Mouse (Mus musculus) kidney, embryonic 15.5 days (tissue): Measurements from ENCODE around the gene Taf3. TPM values are rescaled to one million over a fixed set of nuclear protein-coding genes. Genes with fewer than 3 reads are reported as not detected.

Source experiments
- ATAC-seq: fragments of 200-750 bp; cut with Nextera tagmentation; replicated peaks from 2 replicates; pipeline ENCODE4 v1.8.0; 2017; ENCODE audit warnings: moderate TSS enrichment; ENCODE audit not compliant: low FRiP score
- H3K27ac ChIP-seq: fragments of 300-500 bp; sonication (generic); 2 replicates; pipeline ENCODE4 v1.5.1; 2015; ENCODE audit warnings: mild to moderate bottlenecking, inconsistent platforms
- H3K27me3 ChIP-seq: fragments of 300-500 bp; sonication (generic); 2 replicates; pipeline ENCODE4 v1.6.1; 2015; ENCODE audit warnings: inconsistent platforms
- H3K36me3 ChIP-seq: fragments of 300-500 bp; sonication (generic); 2 replicates; pipeline ENCODE4 v1.6.1; 2015; ENCODE audit warnings: inconsistent platforms
- H3K4me1 ChIP-seq: fragments of 300-500 bp; sonication (generic); 2 replicates; pipeline ENCODE4 v1.6.1; 2015; ENCODE audit warnings: inconsistent platforms
- H3K4me2 ChIP-seq: fragments of 300-500 bp; sonication (generic); 2 replicates; pipeline ENCODE4 v1.6.1; 2015; ENCODE audit warnings: moderate library complexity, mild to moderate bottlenecking, inconsistent platforms
- H3K4me3 ChIP-seq: fragments of 300-500 bp; sonication (generic); replicated peaks from 2 replicates; pipeline ENCODE4 v1.5.1; 2015; ENCODE audit warnings: mild to moderate bottlenecking, inconsistent platforms
- H3K9ac ChIP-seq: fragments of 300-500 bp; sonication (generic); 2 replicates; pipeline ENCODE4 v1.6.1; 2015; ENCODE audit warnings: mild to moderate bottlenecking, inconsistent platforms
- H3K9me3 ChIP-seq: fragments of 300-500 bp; sonication (generic); replicated peaks from 2 replicates; pipeline ENCODE4 v1.6.1; 2016; ENCODE audit warnings: inconsistent platforms
- WGBS: fragments of 180-500 bp; shearing (Covaris S2); methylation state at CpG from one replicate; pipeline ENCODE4 v1.1.7; 2015; ENCODE audit warnings: mixed read lengths; 5-methylcytosine and 5-hydroxymethylcytosine counted together
- polyA plus RNA-seq: library from polyadenylated mRNA; unstranded; fragments of >200 nt; fragmentation: Nextera tagmentation; extraction: Ambion mirVana; gene quantifications from 2 replicates; pipeline ENCODE4 v1.2.1, GENCODE M21; 2015

Gene Taf3
- polyA plus RNA-seq, 1 experiment from 2014 or later: 16.4 TPM

GRCm38 (mm10) chr2:10051996-10052395 is 3.6 kb upstream of the Taf3 start:
- Histone ChIP-seq H3K4me1 (peaks cover 11% of the 10 kb centered on the region), H3K4me3 (no peak overlapping the region), H3K9ac (no peak overlapping the region), H3K4me2 (no peak overlapping the region), H3K27ac (no peak overlapping the region), H3K9me3 (no peaks in the 10 kb centered on the region), H3K27me3 (no peaks in the 10 kb centered on the region), H3K36me3 (peaks cover 31% of the 10 kb centered on the region)
- 90% methylated on average over 1 of the region's 1 CpGs for WGBS
- no peak for ATAC-seq

- no peak overlapping the region for H3K4me2 ChIP-seq
- no peaks in the 10 kb centered on the region for H3K27me3 ChIP-seq
- H3K4me1 ChIP-seq: peaks cover 14% of the 10 kb centered on the region
- peaks cover 22% of the 10 kb centered on the region for H3K36me3 ChIP-seq
- no peaks in the 10 kb centered on the region for H3K9me3 ChIP-seq
- H3K9ac ChIP-seq: no peak overlapping the region
- WGBS: 81% methylated on average over 3 of the region's 3 CpGs
- no peak overlapping the region for H3K4me3 ChIP-seq
- no peak overlapping the region for H3K27ac ChIP-seq
- ATAC-seq: no peak
Observed at GRCm38 (mm10) chr2:10050878-10051277, 2.5 kb upstream of the Taf3 start.

- ATAC-seq: no peak
- Histone ChIP-seq H3K9me3 (no peaks in the 10 kb centered on the region), H3K36me3 (peaks cover 8% of the 10 kb centered on the region), H3K27me3 (no peaks in the 10 kb centered on the region), H3K9ac (no peak overlapping the region), H3K4me2 (peak overlapping the region; percentile 83), H3K4me3 (peak overlapping the region; percentile 94), H3K4me1 (peaks cover 14% of the 10 kb centered on the region), H3K27ac (no peak overlapping the region)
- 20% methylated on average over 10 of the region's 10 CpGs for WGBS
Observed at GRCm38 (mm10) chr2:10049456-10049855, 1.1 kb upstream of the Taf3 start.

GRCm38 (mm10) chr2:10047758-10048436 is 499 bp downstream of the Taf3 start:
- no peak overlapping the region for H3K27ac ChIP-seq
- peak overlapping the region; percentile 67 for H3K9ac ChIP-seq
- H3K9me3 ChIP-seq: no peaks in the 10 kb centered on the region
- H3K36me3 ChIP-seq: no peaks in the 10 kb centered on the region
- peaks cover 14% of the 10 kb centered on the region for H3K4me1 ChIP-seq
- H3K4me2 ChIP-seq: peak overlapping the region; percentile 83
- H3K27me3 ChIP-seq: no peaks in the 10 kb centered on the region
- peak overlapping the region; percentile 94 for H3K4me3 ChIP-seq
- WGBS: under 1% methylated on average over 47 of the region's 47 CpGs
- peak; percentile 75 for ATAC-seq

GRCm38 (mm10) chr2:10034976-10035375 is 13.4 kb downstream of the Taf3 start:
- Histone ChIP-seq H3K9ac (no peak overlapping the region), H3K36me3 (peaks cover 10% of the 10 kb centered on the region; the same call in 1 of the 2 replicates), H3K4me1 (peaks cover 2% of the 10 kb centered on the region; the same call in 1 of the 2 replicates), H3K27ac (no peak overlapping the region), H3K4me2 (no peak overlapping the region), H3K9me3 (no peaks in the 10 kb centered on the region), H3K27me3 (no peaks in the 10 kb centered on the region), H3K4me3 (no peak overlapping the region)
- WGBS: 83% methylated on average over 3 of the region's 3 CpGs
- ATAC-seq: no peak

GRCm38 (mm10) chr2:10033684-10034083 is 14.7 kb downstream of the Taf3 start:
- 52% methylated on average over 4 of the region's 4 CpGs for WGBS
- Histone ChIP-seq H3K4me3 (no peak overlapping the region), H3K4me2 (no peak overlapping the region), H3K27ac (no peak overlapping the region), H3K9ac (no peak overlapping the region), H3K36me3 (no peaks in the 10 kb centered on the region), H3K27me3 (no peaks in the 10 kb centered on the region), H3K9me3 (no peaks in the 10 kb centered on the region), H3K4me1 (peaks cover 2% of the 10 kb centered on the region; the same call in 1 of the 2 replicates)
- no peak for ATAC-seq

GRCm38 (mm10) chr2:10029755-10030154 is 18.6 kb downstream of the Taf3 start:
- 80% methylated on average over 7 of the region's 7 CpGs for WGBS
- H3K4me2 ChIP-seq: no peak overlapping the region
- no peak overlapping the region for H3K9ac ChIP-seq
- H3K9me3 ChIP-seq: no peaks in the 10 kb centered on the region
- no peak overlapping the region for H3K4me3 ChIP-seq
- H3K4me1 ChIP-seq: peaks cover 2% of the 10 kb centered on the region; the same call in 1 of the 2 replicates
- H3K27me3 ChIP-seq: no peaks in the 10 kb centered on the region
- H3K36me3 ChIP-seq: no peaks in the 10 kb centered on the region
- no peak for ATAC-seq
- H3K27ac ChIP-seq: no peak overlapping the region

GRCm38 (mm10) chr2:10024264-10024663 is 24.1 kb downstream of the Taf3 start:
- H3K27ac ChIP-seq: no peak overlapping the region
- no peaks in the 10 kb centered on the region for H3K9me3 ChIP-seq
- no peaks in the 10 kb centered on the region for H3K4me1 ChIP-seq
- H3K4me2 ChIP-seq: no peak overlapping the region
- ATAC-seq: no peak
- H3K4me3 ChIP-seq: no peak overlapping the region
- no peak overlapping the region for H3K9ac ChIP-seq
- WGBS: 74% methylated on average over 6 of the region's 6 CpGs
- H3K27me3 ChIP-seq: no peaks in the 10 kb centered on the region
- no peaks in the 10 kb centered on the region for H3K36me3 ChIP-seq

GRCm38 (mm10) chr2:10021296-10021695 is 27.1 kb downstream of the Taf3 start:
- no peaks in the 10 kb centered on the region for H3K27me3 ChIP-seq
- no peak overlapping the region for H3K9ac ChIP-seq
- H3K4me3 ChIP-seq: no peak overlapping the region
- no peaks in the 10 kb centered on the region for H3K36me3 ChIP-seq
- H3K9me3 ChIP-seq: no peaks in the 10 kb centered on the region
- H3K4me2 ChIP-seq: no peak overlapping the region
- ATAC-seq: no peak
- H3K4me1 ChIP-seq: no peaks in the 10 kb centered on the region
- no peak overlapping the region for H3K27ac ChIP-seq
- 93% methylated on average over 11 of the region's 11 CpGs for WGBS

- ATAC-seq: no peak
- Histone ChIP-seq H3K9me3 (no peaks in the 10 kb centered on the region), H3K9ac (no peak overlapping the region), H3K27me3 (no peaks in the 10 kb centered on the region), H3K4me2 (no peak overlapping the region), H3K4me3 (no peak overlapping the region), H3K4me1 (peaks cover 2% of the 10 kb centered on the region; the same call in 1 of the 2 replicates), H3K27ac (no peak overlapping the region), H3K36me3 (no peaks in the 10 kb centered on the region)
- 81% methylated on average over 10 of the region's 10 CpGs for WGBS
Observed at GRCm38 (mm10) chr2:10014951-10015635, 33.3 kb downstream of the Taf3 start.

- ATAC-seq: 0 out of 2 replicates have a peak, but pooled peaks have one; percentile 64
- 36% methylated on average over 7 of the region's 7 CpGs for WGBS
- H3K4me3 ChIP-seq: no peak overlapping the region
- H3K9ac ChIP-seq: no peak overlapping the region
- H3K9me3 ChIP-seq: no peaks in the 10 kb centered on the region
- H3K27me3 ChIP-seq: no peaks in the 10 kb centered on the region
- H3K4me1 ChIP-seq: peaks cover 7% of the 10 kb centered on the region; the same call in 1 of the 2 replicates
- no peaks in the 10 kb centered on the region for H3K36me3 ChIP-seq
- 0 out of 2 replicates have a peak overlapping the region, but pooled peaks have one; percentile 20 for H3K4me2 ChIP-seq
- H3K27ac ChIP-seq: 0 out of 2 replicates have a peak overlapping the region, but pooled peaks have one; percentile 29
Observed at GRCm38 (mm10) chr2:10010263-10010909, 38.0 kb downstream of the Taf3 start.
